Mouse (Mus musculus): ENCODE data around the gene Ptprm.

DNA sequence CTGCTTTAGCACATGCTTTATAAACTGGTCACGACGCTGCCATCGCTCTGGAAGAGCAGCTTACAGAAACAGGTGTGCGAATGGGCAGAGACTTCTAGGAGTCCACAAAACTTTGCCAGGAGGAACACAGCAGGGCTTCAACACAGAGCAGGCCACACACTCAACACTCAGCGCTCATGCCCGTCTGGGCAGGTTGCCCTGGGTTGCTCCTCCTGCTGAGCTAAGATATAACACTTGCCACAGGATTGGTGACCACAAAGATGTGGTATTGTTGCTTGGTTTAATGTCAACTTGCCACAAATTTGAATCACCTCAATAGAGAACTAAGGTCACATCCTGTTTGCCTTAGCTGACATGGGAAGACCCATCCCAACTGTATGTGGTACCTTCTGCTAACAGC, 88.0 kb downstream of the Ptprm start:
- TF ChIP-seq CTCF (IDR thresholded peaks at IDR 0.05; ENCODE audit: control insufficient read depth, insufficient read depth, insufficient replicate concordance, low read depth, low read length) (no peak), POLR2A (IDR thresholded peaks at IDR 0.05; ENCODE audit: control insufficient read depth, low read depth, low read length) (no peak)
